Mouse (Mus musculus) heart, embryonic 14.5 days (tissue): ENCODE measurements around the gene Spen. TPM values are rescaled to one million over a fixed set of nuclear protein-coding genes. Genes with fewer than 3 reads are reported as not detected.
"Not testable (repeated sequence)": the region's sequence is repeated elsewhere in the genome, so short reads cannot be mapped to it uniquely, and the experiment has no call there.

Experiments used
- ATAC-seq: fragments of 200-750 bp; cut with Nextera tagmentation; 2 replicates; pipeline ENCODE4 v1.8.0; 2017; ENCODE audit warnings: low read depth, moderate TSS enrichment; ENCODE audit not compliant: insufficient number of reproducible peaks, insufficient read depth, low FRiP score
- H3K27ac ChIP-seq, 2 experiments: fragments of 200-500 bp in 1 of 2; fragments of 300-500 bp in 1 of 2; sonication (generic) in 1 of 2; replicated peaks in 1 of 2; 2 replicates each; pipeline ENCODE4 v1.5.1; 2012 to 2014; ENCODE audit warnings: low read depth in 2 of 2, low read length in 2 of 2, control low read depth in 1 of 2, mild to moderate bottlenecking in 1 of 2, mixed read lengths in 1 of 2; ENCODE audit not compliant: control insufficient read depth in 1 of 2, insufficient read depth in 1 of 2
- H3K27me3 ChIP-seq: fragments of 300-500 bp; sonication (generic); 2 replicates; pipeline ENCODE4 v1.6.1; 2014; ENCODE audit warnings: mild to moderate bottlenecking, low read length, control low read depth; ENCODE audit not compliant: control insufficient read depth, insufficient read depth
- H3K36me3 ChIP-seq: fragments of 300-500 bp; sonication (generic); 2 replicates; pipeline ENCODE4 v1.6.1; 2014; ENCODE audit warnings: mild to moderate bottlenecking, control low read depth, low read length, mixed read lengths; ENCODE audit not compliant: control insufficient read depth, insufficient read depth
- H3K4me1 ChIP-seq, 2 experiments: fragments of 200-500 bp in 1 of 2; fragments of 300-500 bp in 1 of 2; sonication (generic) in 1 of 2; 2 replicates each; pipeline ENCODE4 v1.6.1; 2012 to 2014; ENCODE audit warnings: low read length in 2 of 2, control low read depth in 1 of 2, mixed read lengths in 1 of 2; ENCODE audit not compliant: control insufficient read depth in 2 of 2, insufficient read depth in 2 of 2
- H3K4me2 ChIP-seq: fragments of 300-500 bp; sonication (generic); 2 replicates; pipeline ENCODE4 v1.6.1; 2014; ENCODE audit warnings: mild to moderate bottlenecking, low read length
- H3K4me3 ChIP-seq, 2 experiments: fragments of 200-500 bp in 1 of 2; fragments of 300-500 bp in 1 of 2; sonication (generic) in 1 of 2; 2 replicates each; pipeline ENCODE4 v1.5.1; 2012 to 2014; ENCODE audit warnings: low read length in 2 of 2, mild to moderate bottlenecking in 2 of 2, control low read depth in 1 of 2, low read depth in 1 of 2, moderate library complexity in 1 of 2; ENCODE audit not compliant: control insufficient read depth in 1 of 2, insufficient read depth in 1 of 2
- H3K9ac ChIP-seq: fragments of 300-500 bp; sonication (generic); 2 replicates; pipeline ENCODE4 v1.6.1; 2014; ENCODE audit warnings: mild to moderate bottlenecking, low read length
- H3K9me3 ChIP-seq: fragments of 300-500 bp; sonication (generic); 2 replicates; pipeline ENCODE4 v1.6.1; 2016; ENCODE audit warnings: low read length, control low read depth; ENCODE audit not compliant: control insufficient read depth
- WGBS: fragments of 180-500 bp; shearing (Covaris S2); extraction: QIAGEN DNeasy Blood & Tissue Kit; methylation state at CpG from one replicate; pipeline ENCODE4 v1.1.7; 2014; 5-methylcytosine and 5-hydroxymethylcytosine counted together
- polyA plus RNA-seq: library from polyadenylated mRNA; unstranded; fragments of >200 nt; fragmentation: Nextera tagmentation; extraction: Ambion mirVana; gene quantifications from 2 replicates; pipeline ENCODE4 v1.2.1, GENCODE M21; 2014

The Spen gene
- polyA plus RNA-seq, 1 experiment from 2014 or later = 9.6 TPM

- H3K36me3 ChIP-seq, H3K27ac ChIP-seq, H3K4me3 ChIP-seq, H3K9ac ChIP-seq, H3K27me3 ChIP-seq, H3K9me3 ChIP-seq, ATAC-seq, H3K4me2 ChIP-seq: not testable (repeated sequence)
- 90% methylated on average over 7 of the region's 7 CpGs for WGBS
- peaks cover 3 to 12% of the 10 kb centered on the region in 2 experiments; a peak in 3 of 4 replicates for H3K4me1 ChIP-seq
Measured at GRCm38 (mm10) chr4:141567174-141567573, 28.8 kb upstream of the Spen start.

DNA sequence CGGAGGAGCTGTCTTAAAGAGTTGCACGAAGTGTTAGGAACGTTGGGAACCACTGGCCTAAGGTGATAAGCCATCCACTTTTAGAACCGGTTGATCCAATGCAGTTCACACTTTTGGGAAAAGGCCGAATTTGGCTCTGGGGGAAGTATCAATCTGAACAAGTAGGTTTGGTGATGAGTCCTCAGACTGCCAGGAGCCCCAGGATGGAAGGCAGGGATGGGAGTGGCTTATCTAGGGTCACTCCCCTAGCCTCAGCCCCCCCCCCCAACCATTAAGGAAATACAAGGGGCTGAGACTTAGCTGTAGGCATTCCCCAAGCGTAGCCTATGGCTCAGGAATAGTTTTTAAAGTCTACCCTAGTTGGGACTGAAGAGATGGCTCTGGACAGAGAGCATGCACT is 27.8 kb upstream of the Spen start:
- no peak for ATAC-seq
- 74% methylated on average over 6 of the region's 6 CpGs for WGBS
- H3K9ac ChIP-seq = no peak overlapping the region
- H3K4me3 ChIP-seq = no peak overlapping the region
- peaks cover 3 to 9% of the 10 kb centered on the region in 2 experiments; a peak in 3 of 4 replicates for H3K4me1 ChIP-seq
- H3K27me3 ChIP-seq = no peaks in the 10 kb centered on the region
- no peak overlapping the region for H3K4me2 ChIP-seq
- H3K9me3 ChIP-seq = no peaks in the 10 kb centered on the region
- no peaks in the 10 kb centered on the region for H3K36me3 ChIP-seq
- H3K27ac ChIP-seq = no peak overlapping the region

GRCm38 (mm10) chr4:141565325-141565724 is 26.9 kb upstream of the Spen start:
- H3K4me2 ChIP-seq = no peak overlapping the region
- H3K9ac ChIP-seq = no peak overlapping the region
- peak overlapping the region in 1 of 2 experiments; percentile 48; a peak in 1 of 4 replicates for H3K27ac ChIP-seq
- WGBS = 42% methylated on average over 7 of the region's 7 CpGs
- peaks cover 3 to 5% of the 10 kb centered on the region in 2 experiments; a peak in 3 of 4 replicates for H3K4me1 ChIP-seq
- no peaks in the 10 kb centered on the region for H3K27me3 ChIP-seq
- no peak overlapping the region for H3K4me3 ChIP-seq
- no peaks in the 10 kb centered on the region for H3K36me3 ChIP-seq
- H3K9me3 ChIP-seq = no peaks in the 10 kb centered on the region
- ATAC-seq = no peak

GRCm38 (mm10) chr4:141564660-141565059 is 26.3 kb upstream of the Spen start:
- no peak for ATAC-seq
- no peak overlapping the region for H3K27ac ChIP-seq

GRCm38 (mm10) chr4:141564209-141564608 is 25.8 kb upstream of the Spen start:
- no peaks in the 10 kb centered on the region for H3K9me3 ChIP-seq
- H3K27me3 ChIP-seq = no peaks in the 10 kb centered on the region
- H3K4me1 ChIP-seq = peaks cover 0 to 3% of the 10 kb centered on the region in 2 experiments; a peak in 1 of 4 replicates
- H3K9ac ChIP-seq = no peak overlapping the region
- 94% methylated on average over 4 of the region's 4 CpGs for WGBS
- H3K27ac ChIP-seq = no peak overlapping the region
- no peak overlapping the region for H3K4me2 ChIP-seq
- ATAC-seq = no peak
- H3K36me3 ChIP-seq = no peaks in the 10 kb centered on the region
- H3K4me3 ChIP-seq = no peak overlapping the region

More at GRCm38 (mm10) chr4:141564660-141565059, 26.3 kb upstream of the Spen start:
- H3K9ac ChIP-seq = no peak overlapping the region
- WGBS = 69% methylated on average over 3 of the region's 3 CpGs
- no peaks in the 10 kb centered on the region; a peak in 1 of 4 replicates for H3K4me1 ChIP-seq
- H3K9me3 ChIP-seq = no peaks in the 10 kb centered on the region
- H3K27me3 ChIP-seq = no peaks in the 10 kb centered on the region
- no peak overlapping the region for H3K4me2 ChIP-seq
- no peak overlapping the region for H3K4me3 ChIP-seq
- H3K36me3 ChIP-seq = no peaks in the 10 kb centered on the region

DNA sequence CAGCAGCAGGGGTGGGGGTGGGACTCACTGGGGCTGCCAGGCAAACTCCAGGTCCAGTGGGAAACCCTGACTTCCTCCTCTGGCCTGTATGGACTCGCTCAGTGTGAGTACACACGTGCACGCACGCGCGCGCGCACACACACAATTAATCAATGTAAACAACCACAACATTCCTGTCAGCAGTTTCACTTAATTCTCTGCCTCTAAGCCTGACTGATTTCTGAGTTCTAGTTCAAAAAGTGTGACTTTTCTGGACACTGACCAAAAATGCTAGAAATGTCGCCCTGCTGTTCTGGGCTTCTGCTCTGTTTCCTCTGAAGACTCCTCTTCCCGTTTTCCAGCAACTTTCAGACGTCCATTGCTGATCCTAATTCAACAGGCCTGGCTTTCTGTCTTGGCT is 23.9 kb upstream of the Spen start:
- Histone ChIP-seq H3K4me2 (no peak overlapping the region), H3K27ac (no peak overlapping the region; a peak in 1 of 4 replicates), H3K9me3 (no peaks in the 10 kb centered on the region), H3K27me3 (no peaks in the 10 kb centered on the region), H3K4me1 (peaks cover 9 to 13% of the 10 kb centered on the region in 2 experiments), H3K36me3 (no peaks in the 10 kb centered on the region), H3K4me3 (no peak overlapping the region), H3K9ac (no peak overlapping the region)
- no peak for ATAC-seq
- 75% methylated on average over 11 of the region's 11 CpGs for WGBS

DNA sequence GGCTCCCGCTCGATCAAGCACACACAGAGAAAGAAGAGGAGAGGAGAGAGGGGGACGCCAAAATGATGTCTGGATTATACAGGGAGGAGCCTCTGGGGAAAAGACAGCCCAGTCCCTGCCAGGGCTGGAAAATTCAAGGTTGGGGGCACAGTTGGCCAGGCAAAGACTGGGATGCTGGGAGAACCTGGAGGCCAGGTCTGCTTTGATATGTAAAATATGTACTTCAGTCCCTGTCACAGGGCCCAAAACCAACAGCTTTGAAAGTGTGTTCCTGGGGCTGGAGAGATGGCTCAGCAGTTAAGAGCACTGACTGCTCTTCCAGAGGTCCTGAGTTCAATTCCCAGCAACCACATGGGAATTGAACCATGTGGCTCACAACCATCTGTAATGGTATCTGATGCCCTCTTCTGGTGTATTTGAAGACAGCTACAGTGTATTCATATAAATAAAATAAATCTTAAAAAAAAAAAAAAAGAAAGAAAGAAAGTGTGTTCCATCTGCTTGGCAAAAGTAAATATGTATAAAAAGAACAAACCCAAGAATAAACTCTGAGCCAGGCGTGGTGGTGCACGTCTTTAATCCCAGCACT is 23.0 kb upstream of the Spen start:
- not testable (repeated sequence) for H3K9ac ChIP-seq, ATAC-seq, H3K27ac ChIP-seq, H3K4me2 ChIP-seq, H3K36me3 ChIP-seq, H3K27me3 ChIP-seq, H3K9me3 ChIP-seq, H3K4me3 ChIP-seq
- H3K4me1 ChIP-seq = peaks cover 9 to 13% of the 10 kb centered on the region in 2 experiments
- 80% methylated on average over 5 of the region's 5 CpGs for WGBS

GRCm38 (mm10) chr4:141559898-141560263 is 21.5 kb upstream of the Spen start:
- H3K27me3 ChIP-seq = no peaks in the 10 kb centered on the region
- peak overlapping the region; percentile 41 to 54 for H3K4me3 ChIP-seq
- H3K4me2 ChIP-seq = peak overlapping the region; percentile 89
- peaks cover 9 to 13% of the 10 kb centered on the region in 2 experiments for H3K4me1 ChIP-seq
- 1% methylated on average over 9 of the region's 9 CpGs for WGBS
- ATAC-seq = peak; percentile 69
- H3K9ac ChIP-seq = peak overlapping the region; percentile 76
- H3K27ac ChIP-seq = peak overlapping the region; percentile 97 to 99
- H3K9me3 ChIP-seq = no peaks in the 10 kb centered on the region
- no peaks in the 10 kb centered on the region for H3K36me3 ChIP-seq
